Mouse (Mus musculus) stomach, postnatal 0 days (tissue): Measurements from ENCODE around the gene Jpt2. TPM values are rescaled to one million over a fixed set of nuclear protein-coding genes. Genes with fewer than 3 reads are reported as not detected.

Source experiments
- ATAC-seq: fragments of 200-750 bp; cut with Nextera tagmentation; 2 replicates; pipeline ENCODE4 v1.8.0; 2017; ENCODE audit not compliant: low FRiP score, low TSS enrichment
- DNase-seq: peaks from one replicate; pipeline ENCODE4 v3.0.0-alpha.2; 2016; ENCODE audit warnings: low spot score
- H3K27ac ChIP-seq: fragments of 300-500 bp; sonication (generic); replicated peaks from 2 replicates; pipeline ENCODE4 v1.5.1; 2014; ENCODE audit warnings: mild to moderate bottlenecking, control low read depth
- H3K27me3 ChIP-seq: fragments of 300-500 bp; sonication (generic); 2 replicates; pipeline ENCODE4 v1.6.1; 2014; ENCODE audit warnings: low read length; ENCODE audit not compliant: control insufficient read depth, insufficient read depth
- H3K36me3 ChIP-seq: fragments of 300-500 bp; sonication (generic); 2 replicates; pipeline ENCODE4 v1.6.1; 2014; ENCODE audit warnings: low read length, mixed read lengths; ENCODE audit not compliant: control insufficient read depth, insufficient read depth
- H3K4me1 ChIP-seq: fragments of 300-500 bp; sonication (generic); replicated peaks from 2 replicates; pipeline ENCODE4 v1.6.1; 2014; ENCODE audit warnings: antibody characterized with exemption; ENCODE audit not compliant: control insufficient read depth, insufficient read depth
- H3K4me2 ChIP-seq: fragments of 300-500 bp; sonication (generic); replicated peaks from 2 replicates; pipeline ENCODE4 v1.6.1; 2014; ENCODE audit warnings: low read depth, mild to moderate bottlenecking, control low read depth, moderate library complexity
- H3K4me3 ChIP-seq: fragments of 300-500 bp; sonication (generic); 2 replicates; pipeline ENCODE4 v1.5.1; 2014; ENCODE audit warnings: low read depth, low read length, control low read depth
- H3K9ac ChIP-seq: fragments of 300-500 bp; sonication (generic); 2 replicates; pipeline ENCODE4 v1.6.1; 2014; ENCODE audit warnings: mild to moderate bottlenecking, low read length, control low read depth, mixed read lengths
- H3K9me3 ChIP-seq: fragments of 300-500 bp; sonication (generic); 2 replicates; pipeline ENCODE4 v1.6.1; 2016; ENCODE audit warnings: low read length; ENCODE audit not compliant: control insufficient read depth
- CTCF ChIP-seq: IDR thresholded peaks from 2 replicates; pipeline ENCODE4 v1.5.1; 2016; ENCODE audit warnings: antibody characterized with exemption, low read depth, mild to moderate bottlenecking, moderate library complexity
- EP300 ChIP-seq: optimal IDR thresholded peaks from 2 replicates; pipeline ENCODE3; 2016; ENCODE audit warnings: antibody characterized with exemption
- WGBS: fragments of 180-500 bp; shearing (Covaris S2); extraction: QIAGEN DNeasy Blood & Tissue Kit; methylation state at CpG from one replicate; pipeline ENCODE4 v1.1.7; 2014; 5-methylcytosine and 5-hydroxymethylcytosine counted together
- polyA plus RNA-seq: library from polyadenylated mRNA; unstranded; fragments of >200 nt; fragmentation: Nextera tagmentation; extraction: Ambion mirVana; gene quantifications from 2 replicates; pipeline ENCODE4 v1.2.1, GENCODE M21; 2015

Gene Jpt2
- polyA plus RNA-seq, 1 experiment from 2014 or later, result 53.9 TPM

DNA sequence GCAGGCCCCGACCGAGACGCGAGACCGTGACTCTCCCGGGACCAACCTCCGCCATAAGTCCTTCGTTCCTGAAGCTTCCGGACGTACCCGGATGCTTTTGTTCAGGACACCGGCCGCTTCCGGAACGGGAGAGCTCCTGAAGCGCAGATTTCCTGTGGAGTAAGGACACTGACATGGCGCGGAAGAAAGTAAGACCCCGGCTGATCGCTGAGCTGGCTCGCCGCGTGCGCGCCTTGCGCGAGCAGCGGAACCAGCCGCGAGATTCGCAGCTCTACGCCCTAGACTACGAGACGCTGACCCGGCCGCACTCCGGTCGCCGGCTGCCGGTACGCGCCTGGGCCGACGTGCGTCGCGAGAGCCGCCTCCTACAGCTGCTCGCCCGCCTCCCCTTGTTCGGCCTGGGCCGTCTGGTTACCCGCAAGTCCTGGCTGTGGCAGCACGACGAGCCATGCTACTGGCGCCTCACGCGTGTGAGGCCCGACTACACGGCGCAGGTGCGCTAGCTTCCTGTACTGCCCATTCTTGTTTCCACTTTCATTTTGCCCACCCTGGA, 65.4 kb downstream of the Jpt2 start, which contains the start of the genes Eme2 and Mrps34:
TSS of gene Eme2 (minus strand) at position 93 of the 553 bp plus-strand sequence.
TSS of gene Mrps34 (plus strand) at position 122 of the 553 bp plus-strand sequence.
- H3K27me3 ChIP-seq, result no peaks in the 10 kb centered on the region
- peaks cover 20% of the 10 kb centered on the region for H3K36me3 ChIP-seq
- under 1% methylated on average over 61 of the region's 62 CpGs for WGBS
- H3K4me1 ChIP-seq, result peaks cover 5% of the 10 kb centered on the region
- H3K9ac ChIP-seq, result peak within 1 kb of the TSS; percentile 93
- peak within 1 kb of the TSS; percentile 92 for H3K4me3 ChIP-seq
- peak within 1 kb of the TSS; percentile 91 for H3K27ac ChIP-seq
- DNase-seq (peak; percentile 90), ATAC-seq (peak; percentile 63)
- H3K9me3 ChIP-seq, result no peaks in the 10 kb centered on the region
- no peak for TF ChIP-seq EP300
- TF ChIP-seq CTCF, result no peak
- peak within 1 kb of the TSS; percentile 99 for H3K4me2 ChIP-seq

- Histone ChIP-seq H3K9me3 (no peaks in the 10 kb centered on the region), H3K4me1 (peaks cover 5% of the 10 kb centered on the region), H3K27ac (peak overlapping the region; percentile 91), H3K9ac (peak overlapping the region; percentile 93), H3K27me3 (no peaks in the 10 kb centered on the region), H3K36me3 (peaks cover 14% of the 10 kb centered on the region), H3K4me3 (peak overlapping the region; percentile 92), H3K4me2 (peak overlapping the region; percentile 99)
- TF ChIP-seq EP300 (no peak), CTCF (0 out of 2 replicates have a peak, but pooled peaks have one; percentile 10)
- 9% methylated on average over 31 of the region's 31 CpGs for WGBS
- DNase-seq, result no peak
- ATAC-seq, result no peak
Observed at GRCm38 (mm10) chr17:24894061-24894994, 66.2 kb downstream of the Jpt2 start.

DNA sequence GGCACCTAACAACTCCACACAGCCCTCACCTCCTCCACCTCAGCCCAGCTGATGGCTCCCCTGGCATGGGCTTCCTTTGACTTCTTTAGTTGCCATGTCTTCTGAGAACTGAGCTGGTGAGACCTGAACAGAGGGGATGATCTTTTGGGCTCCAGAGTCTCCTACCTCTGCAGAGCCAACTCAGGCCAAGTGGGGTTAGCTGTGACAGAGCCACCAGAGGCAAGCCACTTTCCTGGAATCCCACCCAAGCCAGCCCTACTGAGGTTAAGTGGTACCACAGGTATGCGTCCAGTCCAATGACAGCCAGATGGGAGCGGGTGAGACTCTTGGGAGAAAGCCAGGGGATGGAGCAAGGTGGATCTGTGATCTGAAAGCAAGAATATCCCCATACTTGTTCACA, 67.2 kb downstream of the Jpt2 start:
- H3K9ac ChIP-seq, result no peak overlapping the region
- no peak overlapping the region for H3K27ac ChIP-seq
- peaks cover 8% of the 10 kb centered on the region; the same call in 1 of the 2 replicates for H3K36me3 ChIP-seq
- ATAC-seq (no peak), DNase-seq (no peak)
- peaks cover 5% of the 10 kb centered on the region for H3K4me1 ChIP-seq
- TF ChIP-seq CTCF, result no peak
- TF ChIP-seq EP300, result no peak
- H3K4me2 ChIP-seq, result no peak overlapping the region
- H3K27me3 ChIP-seq, result no peaks in the 10 kb centered on the region
- H3K9me3 ChIP-seq, result no peaks in the 10 kb centered on the region
- WGBS, result 91% methylated on average over 2 of the region's 2 CpGs
- H3K4me3 ChIP-seq, result no peak overlapping the region

DNA sequence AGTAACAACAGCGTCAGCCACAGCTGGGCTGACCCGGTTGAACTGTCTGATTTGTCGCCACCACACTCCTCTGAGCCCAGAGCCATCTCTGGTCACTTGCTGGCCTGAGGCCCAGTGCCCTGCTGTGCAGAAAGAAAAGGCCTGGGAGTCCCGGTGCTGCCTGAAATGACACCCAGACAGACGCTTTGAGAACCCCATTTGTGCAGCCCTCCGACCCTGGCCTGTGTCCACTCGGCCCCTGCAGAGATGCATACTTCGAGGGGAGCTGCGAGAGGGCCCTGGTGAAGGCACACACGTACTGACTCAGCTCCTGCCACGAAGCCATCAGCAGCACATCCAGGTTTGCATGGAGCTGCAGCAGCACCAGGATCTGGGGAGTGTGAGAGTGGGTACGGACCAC, 67.7 kb downstream of the Jpt2 start:
- ATAC-seq (no peak), DNase-seq (no peak)
- H3K9me3 ChIP-seq, result no peaks in the 10 kb centered on the region
- peaks cover 5% of the 10 kb centered on the region for H3K4me1 ChIP-seq
- H3K27ac ChIP-seq, result no peak overlapping the region
- TF ChIP-seq EP300 (no peak), CTCF (no peak)
- H3K4me3 ChIP-seq, result no peak overlapping the region
- no peak overlapping the region for H3K9ac ChIP-seq
- no peaks in the 10 kb centered on the region for H3K27me3 ChIP-seq
- peaks cover 8% of the 10 kb centered on the region; the same call in 1 of the 2 replicates for H3K36me3 ChIP-seq
- H3K4me2 ChIP-seq, result no peak overlapping the region
- WGBS, result 91% methylated on average over 12 of the region's 12 CpGs

GRCm38 (mm10) chr17:24891321-24891720, 69.2 kb downstream of the Jpt2 start:
- no peak overlapping the region for H3K27ac ChIP-seq
- H3K9ac ChIP-seq, result no peak overlapping the region
- H3K27me3 ChIP-seq, result no peaks in the 10 kb centered on the region
- H3K4me3 ChIP-seq, result no peak overlapping the region
- no peak for DNase-seq
- TF ChIP-seq EP300 (no peak), CTCF (no peak)
- WGBS, result 82% methylated on average over 12 of the region's 13 CpGs
- no peak overlapping the region for H3K4me2 ChIP-seq
- no peak for ATAC-seq
- H3K4me1 ChIP-seq, result no peaks in the 10 kb centered on the region; the same call in none of the 2 replicates
- peaks cover 8% of the 10 kb centered on the region; the same call in 1 of the 2 replicates for H3K36me3 ChIP-seq
- H3K9me3 ChIP-seq, result no peaks in the 10 kb centered on the region
